Mouse (Mus musculus) kidney, adult 10 weeks (tissue): ENCODE measurements around the gene Hist1h2bc. TPM values are rescaled to one million over a fixed set of nuclear protein-coding genes. Genes with fewer than 3 reads are reported as not detected.

Experiments
- polyA plus RNA-seq: library from polyadenylated mRNA; stranded (reverse); fragments of 350-450 nt; fragmentation: Illumina TruSeq; extraction: RNeasy Lipid Tissue Mini Kit (QIAGEN cat#74804); gene quantifications from one replicate; pipeline ENCODE4 v1.2.3, GENCODE M21; 2014; ENCODE audit warnings: low read depth, low replicate concordance

Gene Hist1h2bc
- 366 TPM for polyA plus RNA-seq

GRCm38 (mm10) chr13:23683755-23684281 lies at the start of gene Hist1h2bc, which contains the start of gene Hist1h2ac:
Hist1h2bc (plus strand) TSS chr13:23684199.
Hist1h2ac (minus strand) TSS chr13:23683948.

GRCm38 (mm10) chr13:23695514-23695913 lies 11.5 kb downstream of the Hist1h2bc start, which contains the start of gene Hist1h1t:
Hist1h1t (plus strand) TSS chr13:23695814.

GRCm38 (mm10) chr13:23698300-23698693 lies 14.3 kb downstream of the Hist1h2bc start, which contains the start of gene Hist1h4c:
Hist1h4c (minus strand) TSS chr13:23698454.

GRCm38 (mm10) chr13:23710374-23711089 lies 26.5 kb downstream of the Hist1h2bc start, which contains the start of gene Hfe:
Hfe (minus strand) TSS chr13:23710854.

GRCm38 (mm10) chr13:23738677-23739068 lies 54.7 kb downstream of the Hist1h2bc start, which contains the start of gene Hist1h1c:
Hist1h1c (plus strand) TSS chr13:23738808.

Other genes starting within 250 kb of the Hist1h2bc start
- not detected for gene Btn1a1, start 218.3 kb upstream of the Hist1h2bc start, polyA plus RNA-seq
- not detected for gene Btn2a2, start 195.3 kb upstream of the Hist1h2bc start, polyA plus RNA-seq
- not detected for gene Hist1h4h, start 153.1 kb upstream of the Hist1h2bc start, polyA plus RNA-seq
- gene Hist1h2af, start 150.3 kb upstream of the Hist1h2bc start, polyA plus RNA-seq = not detected
- gene Hist1h3g, start 148.8 kb upstream of the Hist1h2bc start, polyA plus RNA-seq = not detected
- 1.2 TPM for gene Hist1h2bh, start 140.8 kb upstream of the Hist1h2bc start, polyA plus RNA-seq
- gene Hist1h3f, start 140.1 kb upstream of the Hist1h2bc start, polyA plus RNA-seq = not detected
- gene Hist1h4f, start 132.6 kb upstream of the Hist1h2bc start, polyA plus RNA-seq = not detected
- 3.8 TPM for gene Hist1h1d, start 130.9 kb upstream of the Hist1h2bc start, polyA plus RNA-seq
- gene Hist1h3e, start 121.8 kb upstream of the Hist1h2bc start, polyA plus RNA-seq = not detected
- not detected for gene Hist1h2ae, start 113.0 kb upstream of the Hist1h2bc start, polyA plus RNA-seq
- not detected for gene Hist1h2bg, start 112.8 kb upstream of the Hist1h2bc start, polyA plus RNA-seq
- not detected for gene Hist1h2bf, start 110.0 kb upstream of the Hist1h2bc start, polyA plus RNA-seq
- not detected for gene Hist1h2ad, start 109.8 kb upstream of the Hist1h2bc start, polyA plus RNA-seq
- 0.49 TPM for gene Hist1h3d, start 108.4 kb upstream of the Hist1h2bc start, polyA plus RNA-seq
- 0.40 TPM for gene Hist1h4d, start 102.6 kb upstream of the Hist1h2bc start, polyA plus RNA-seq
- 17.8 TPM for gene Hist1h2be, start 63.1 kb upstream of the Hist1h2bc start, polyA plus RNA-seq
- 7.7 TPM for gene Hist1h1e, start 61.6 kb upstream of the Hist1h2bc start, polyA plus RNA-seq
- gene Hist1h2ac, start 251 bp upstream of the Hist1h2bc start, polyA plus RNA-seq = 3.4 TPM
- gene Hist1h1t, start 11.6 kb downstream of the Hist1h2bc start, polyA plus RNA-seq = not detected
- gene Hist1h4c, start 14.3 kb downstream of the Hist1h2bc start, polyA plus RNA-seq = 6.6 TPM
- 29.7 TPM for gene Hfe, start 26.7 kb downstream of the Hist1h2bc start, polyA plus RNA-seq
- 67.6 TPM for gene Hist1h1c, start 54.6 kb downstream of the Hist1h2bc start, polyA plus RNA-seq
- not detected for gene Hist1h3c, start 61.4 kb downstream of the Hist1h2bc start, polyA plus RNA-seq
- gene Hist1h2bb, start 62.5 kb downstream of the Hist1h2bc start, polyA plus RNA-seq = not detected
- gene Hist1h2ab, start 66.9 kb downstream of the Hist1h2bc start, polyA plus RNA-seq = not detected
- gene Hist1h3b, start 68.1 kb downstream of the Hist1h2bc start, polyA plus RNA-seq = not detected
- gene Hist1h4b, start 72.8 kb downstream of the Hist1h2bc start, polyA plus RNA-seq = not detected
- not detected for gene Hist1h4a, start 77.0 kb downstream of the Hist1h2bc start, polyA plus RNA-seq
- gene Hist1h3a, start 78.2 kb downstream of the Hist1h2bc start, polyA plus RNA-seq = not detected
- gene Hist1h1a, start 79.5 kb downstream of the Hist1h2bc start, polyA plus RNA-seq = not detected
- not detected for gene Trim38, start 85.7 kb downstream of the Hist1h2bc start, polyA plus RNA-seq
- gene Slc17a2, start 122.8 kb downstream of the Hist1h2bc start, polyA plus RNA-seq = 23.4 TPM
- gene Slc17a3, start 155.2 kb downstream of the Hist1h2bc start, polyA plus RNA-seq = 577 TPM
- 1,038 TPM for gene Slc17a1, start 183.6 kb downstream of the Hist1h2bc start, polyA plus RNA-seq
- 3.4 TPM for gene Slc17a4, start 230.8 kb downstream of the Hist1h2bc start, polyA plus RNA-seq
- gene Hist1h2ba, start 250.0 kb downstream of the Hist1h2bc start, polyA plus RNA-seq = not detected